Mouse (Mus musculus): ENCODE measurements around the gene Gabarap. TPM values are rescaled to one million over a fixed set of nuclear protein-coding genes. Genes with fewer than 3 reads are reported as not detected.

Gene Gabarap
- total and polyA plus RNA-seq, 3 experiments: 132 to 241 TPM; not detected in 1

GRCm38 (mm10) chr11:69980196-69981140 is 10.5 kb upstream of the Gabarap start (continued):
- peak; percentile 83; the same call in 1 of the 2 replicates for TF ChIP-seq MYB (IDR thresholded peaks at IDR 0.05; ENCODE audit: low read depth, low read length)
- 0 out of 2 replicates have a peak, but pooled peaks have one; percentile 20 for TF ChIP-seq ZC3H11A (IDR thresholded peaks at IDR 0.05; ENCODE audit: low read depth, low read length)
- TF ChIP-seq ETS1 (IDR thresholded peaks at IDR 0.05; ENCODE audit: low read depth, low read length): peak; percentile 78
- TF ChIP-seq TBP (IDR thresholded peaks at IDR 0.05; ENCODE audit: low read depth, low read length): peak; percentile 92
- TF ChIP-seq ZKSCAN1 (IDR thresholded peaks at IDR 0.05; ENCODE audit: low read depth, low read length): no peak
- TF ChIP-seq POLR2A (IDR thresholded peaks at IDR 0.05; ENCODE audit: control insufficient read depth in 1 of 2, insufficient read depth in 1 of 2, low read depth in 1 of 2, low read length in 2 of 2, poor library complexity in 1 of 2): peak; percentile 81 to 97
- TF ChIP-seq POLR2AphosphoS2 (IDR thresholded peaks at IDR 0.05; ENCODE audit: low read length): peak; percentile 92
- TF ChIP-seq MAX (IDR thresholded peaks at IDR 0.05; ENCODE audit: low read length): peak; percentile 75
- TF ChIP-seq RCOR1 (IDR thresholded peaks at IDR 0.05; ENCODE audit: low read depth, low read length): peak; percentile 10; the same call in 1 of the 2 replicates
- peak; percentile 88 for TF ChIP-seq NELFE (IDR thresholded peaks at IDR 0.05; ENCODE audit: low read depth, low read length)
- TF ChIP-seq NRF1 (IDR thresholded peaks at IDR 0.05; ENCODE audit: insufficient read depth, low read depth, low read length, poor library complexity, severe bottlenecking): peak; percentile 100
- no peak; a peak in 2 of 4 replicates for TF ChIP-seq EP300 (IDR thresholded peaks at IDR 0.05; ENCODE audit: low read depth in 1 of 2, low read length in 2 of 2)
- no peak for TF ChIP-seq GABPA (IDR thresholded peaks at IDR 0.05; ENCODE audit: low read depth, low read length)

DNA sequence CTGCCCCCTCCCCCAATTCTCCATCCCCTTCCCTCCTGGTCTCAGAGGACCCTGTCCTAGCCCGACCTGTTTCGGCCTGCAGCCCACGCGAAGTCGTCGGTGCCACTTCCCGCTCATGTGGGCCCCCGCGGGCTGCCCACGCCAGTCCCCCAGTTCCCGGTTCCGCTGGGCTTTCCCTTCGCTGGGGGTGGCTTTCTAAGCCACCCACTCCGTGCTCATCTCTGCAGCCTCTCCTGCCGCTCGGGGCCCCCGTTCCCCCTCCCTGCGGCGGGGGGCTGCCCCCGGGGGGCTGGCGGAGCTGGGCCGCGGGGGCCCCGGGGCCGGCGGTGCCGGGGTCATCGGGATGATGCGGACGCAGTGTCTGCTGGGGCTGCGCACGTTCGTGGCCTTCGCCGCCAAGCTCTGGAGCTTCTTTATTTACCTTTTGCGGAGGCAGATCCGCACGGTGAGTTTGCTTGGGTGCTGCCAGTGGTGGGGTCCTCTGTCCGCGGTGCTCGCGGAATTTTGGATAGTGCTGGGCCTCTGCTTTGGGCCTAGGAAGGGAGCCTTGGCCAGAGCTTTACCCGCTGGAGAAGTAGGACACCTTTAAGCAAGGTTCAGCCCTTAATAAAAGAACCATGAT is 9.7 kb upstream of the Gabarap start, which contains the start of gene Ctdnep1:
Gene Ctdnep1 (plus strand): TSS at position 16 of the 622 bp plus-strand sequence.
- peak within 1 kb of the TSS; percentile 96 to 98 for H3K4me3 ChIP-seq (ENCODE audit: control insufficient read depth in 1 of 2, insufficient read depth in 1 of 2, low read depth in 2 of 2, low read length in 2 of 2)
- no peaks in the 10 kb centered on the region for H3K27me3 ChIP-seq (ENCODE audit: control insufficient read depth in 1 of 2, insufficient read depth in 2 of 2, low read length in 2 of 2)
- peak within 1 kb of the TSS; percentile 90 for H3K27ac ChIP-seq (ENCODE audit: control insufficient read depth, low read depth, low read length)
- peaks cover 6 to 17% of the 10 kb centered on the region in 2 experiments for H3K4me1 ChIP-seq (ENCODE audit: control insufficient read depth in 1 of 2, insufficient read depth in 2 of 2, low read length in 2 of 2)
- DNase-seq (ENCODE audit: low read depth, low spot score): peak; percentile 62
- H3K36me3 ChIP-seq (ENCODE audit: control insufficient read depth in 1 of 2, insufficient read depth in 2 of 2, low read length in 2 of 2): peaks cover 2 to 24% of the 10 kb centered on the region in 2 experiments; a peak in 3 of 4 replicates
- no peaks in the 10 kb centered on the region for H3K9me3 ChIP-seq (replicated peaks; ENCODE audit: insufficient read depth, low read length)
- H3K9ac ChIP-seq (ENCODE audit: control insufficient read depth, low read depth, low read length, poor library complexity, severe bottlenecking): peak within 1 kb of the TSS; percentile 99
- peaks cover 45% of the 10 kb centered on the region for H3K79me2 ChIP-seq (ENCODE audit: control insufficient read depth, insufficient read depth, low read length, poor library complexity)
- TF ChIP-seq NRF1 (IDR thresholded peaks at IDR 0.05; ENCODE audit: insufficient read depth, low read depth, low read length, poor library complexity, severe bottlenecking): no peak; the same call in 1 of the 2 replicates
- peak; percentile 22; the same call in 1 of the 2 replicates for TF ChIP-seq ZMIZ1 (IDR thresholded peaks at IDR 0.05; ENCODE audit: low read depth, low read length)
- no peak for TF ChIP-seq TCF12 (IDR thresholded peaks at IDR 0.05; ENCODE audit: low read depth, low read length)
- TF ChIP-seq MAZ (IDR thresholded peaks at IDR 0.05; ENCODE audit: low read depth, low read length): peak; percentile 73
- TF ChIP-seq MAFK (IDR thresholded peaks at IDR 0.05; ENCODE audit: borderline replicate concordance, low read depth, low read length): no peak
- no peak for TF ChIP-seq UBTF (IDR thresholded peaks at IDR 0.05; ENCODE audit: borderline replicate concordance, insufficient read depth, low read depth, low read length)
- no peak for TF ChIP-seq ELF1 (IDR thresholded peaks at IDR 0.05; ENCODE audit: low read depth, low read length)
- no peak for TF ChIP-seq MYB (IDR thresholded peaks at IDR 0.05; ENCODE audit: low read depth, low read length)
- TF ChIP-seq E2F4 (IDR thresholded peaks at IDR 0.05; ENCODE audit: borderline replicate concordance, low read depth, low read length): no peak
- no peak for TF ChIP-seq POLR2AphosphoS5 (IDR thresholded peaks at IDR 0.05; ENCODE audit: borderline replicate concordance, low read depth, low read length)
- TF ChIP-seq USF2 (IDR thresholded peaks at IDR 0.05; ENCODE audit: borderline replicate concordance in 1 of 2, insufficient read depth in 1 of 2, low read depth in 1 of 2, low read length in 2 of 2): no peak
- TF ChIP-seq CHD2 (IDR thresholded peaks at IDR 0.05; ENCODE audit: low read length): peak; percentile 46
- no peak for TF ChIP-seq RCOR1 (IDR thresholded peaks at IDR 0.05; ENCODE audit: low read depth, low read length)
- no peak for TF ChIP-seq MAX (IDR thresholded peaks at IDR 0.05; ENCODE audit: low read length)
- peak; percentile 71 for TF ChIP-seq MXI1 (IDR thresholded peaks at IDR 0.05; ENCODE audit: low read depth, low read length)
- TF ChIP-seq NELFE (IDR thresholded peaks at IDR 0.05; ENCODE audit: low read depth, low read length): 0 out of 2 replicates have a peak, but pooled peaks have one; percentile 3
- TF ChIP-seq ETS1 (IDR thresholded peaks at IDR 0.05; ENCODE audit: low read depth, low read length): no peak
- peak; percentile 81 for TF ChIP-seq CHD1 (IDR thresholded peaks at IDR 0.05; ENCODE audit: low read depth, low read length)
- no peak for TF ChIP-seq USF1 (IDR thresholded peaks at IDR 0.05; ENCODE audit: low read depth, low read length)
- TF ChIP-seq JUND (IDR thresholded peaks at IDR 0.05; ENCODE audit: low read depth, low read length): no peak
- no peak for TF ChIP-seq RAD21 (IDR thresholded peaks at IDR 0.05; ENCODE audit: low read depth, low read length)
- no peak for TF ChIP-seq MYC (IDR thresholded peaks at IDR 0.05; ENCODE audit: low read depth, low read length)
- peak in 1 of 2 experiments; percentile 49; a peak in 2 of 4 replicates for TF ChIP-seq POLR2A (IDR thresholded peaks at IDR 0.05; ENCODE audit: control insufficient read depth in 1 of 2, insufficient read depth in 1 of 2, low read depth in 1 of 2, low read length in 2 of 2, poor library complexity in 1 of 2)
